27 mouse cellular contexts compared by ENCODE assay signal in the genomic region with DNA sequence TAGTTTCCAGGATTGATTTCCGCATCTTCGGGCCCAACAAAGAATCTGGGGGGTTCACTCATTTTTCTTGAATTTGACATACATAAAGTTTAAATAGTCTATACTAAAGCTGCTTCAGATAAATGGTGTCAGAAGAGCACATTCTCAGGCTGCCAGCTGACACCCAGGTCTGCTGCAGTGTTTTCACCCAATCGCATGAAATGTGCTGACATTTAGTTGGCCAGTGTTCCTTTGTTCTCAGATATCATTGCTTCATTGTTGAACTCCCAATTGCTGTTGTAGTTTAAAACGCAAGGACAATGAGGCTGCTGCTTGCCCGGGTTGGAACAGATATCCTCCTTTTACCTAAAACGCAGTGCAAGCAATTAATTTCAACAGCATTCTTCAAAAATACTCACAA. TPM values are rescaled to one million over a fixed set of nuclear protein-coding genes. Genes with fewer than 3 reads are reported as not detected.
A peak's percentile ranks its signal among the peaks of the same experiment; 100 is the strongest.
DNase-seq lines count a peak whose midpoint lies in the region; ATAC-seq and TF ChIP-seq lines count a peak whose summit lies in the region.
"Had no signal": no experiment of that assay in that cellular context is flagged by ENCODE, and none has a peak within 500 bp of the region (broad histone marks: within the 10 kb centered on the region; RNA-seq: fewer than 3 reads in every experiment).

No protein-coding gene starts in this region.

- ATAC-seq in heart, embryonic 14.5 days (ENCODE audit: insufficient number of reproducible peaks, insufficient read depth, low FRiP score, low read depth) = peak; percentile 17; the same call in 1 of the 2 replicates
- ATAC-seq: CD4-positive, CD25-positive, alpha-beta regulatory T cell, adult 4 months; forebrain, embryonic 14.5 days; inflammation-experienced regulatory T-cells, adult 6 months had no signal

- peaks cover 11% of the 10 kb centered on the region; the same call in 1 of the 2 replicates for H3K4me1 ChIP-seq in heart, embryonic 10.5 days
- no peaks in the 10 kb centered on the region for H3K4me1 ChIP-seq in heart, adult 2 months (ENCODE audit: control insufficient read depth, insufficient read depth, low read length)
- H3K4me1 ChIP-seq in heart, embryonic 14.5 days (ENCODE audit: control insufficient read depth in 2 of 2, insufficient read depth in 2 of 2, low read length in 2 of 2) = peaks cover 3 to 13% of the 10 kb centered on the region in 2 experiments
- H3K4me1 ChIP-seq: limb, embryonic 10.5 days; lung, embryonic 15.5 days; neural tube, embryonic 12.5 days had no signal

- no peaks in the 10 kb centered on the region for H3K27me3 ChIP-seq in heart, embryonic 10.5 days (ENCODE audit: insufficient read depth, poor library complexity, severe bottlenecking)
- H3K27me3 ChIP-seq in heart, adult 2 months (ENCODE audit: control insufficient read depth, insufficient read depth, low read length) = no peaks in the 10 kb centered on the region
- H3K27me3 ChIP-seq in heart, embryonic 14.5 days (ENCODE audit: control insufficient read depth, insufficient read depth, low read length) = no peaks in the 10 kb centered on the region
- H3K27me3 ChIP-seq: liver, embryonic 15.5 days; lung, embryonic 15.5 days; megakaryocyte, embryonic 14.5 days; neural tube, embryonic 12.5 days had no signal

- TF ChIP-seq EP300 in heart, adult 2 months (IDR thresholded peaks at IDR 0.05; ENCODE audit: insufficient read depth, low read depth, low read length) = peak; percentile 84

- intact Hi-C loops in heart, adult 2 months (cut with DNase I) = no loop called here

- no peaks in the 10 kb centered on the region for H3K36me3 ChIP-seq in heart, embryonic 10.5 days
- H3K36me3 ChIP-seq in heart, adult 2 months (ENCODE audit: control insufficient read depth, insufficient read depth, low read length) = peaks cover 9% of the 10 kb centered on the region
- H3K36me3 ChIP-seq in heart, embryonic 14.5 days (ENCODE audit: control insufficient read depth, insufficient read depth, low read length) = peaks cover 17% of the 10 kb centered on the region
- H3K36me3 ChIP-seq: lung, embryonic 15.5 days had no signal

- H3K9me3 ChIP-seq in heart, embryonic 10.5 days = no peaks in the 10 kb centered on the region
- H3K9me3 ChIP-seq in heart, embryonic 14.5 days (ENCODE audit: control insufficient read depth, low read length) = no peaks in the 10 kb centered on the region
- H3K9me3 ChIP-seq: limb, embryonic 10.5 days; liver, embryonic 15.5 days; lung, embryonic 15.5 days; megakaryocyte, embryonic 14.5 days; neural tube, embryonic 12.5 days had no signal

- no peak for TF ChIP-seq CTCF in heart, adult 2 months (IDR thresholded peaks at IDR 0.05)

- H3K4me2 ChIP-seq in heart, embryonic 14.5 days (ENCODE audit: low read length) = peak overlapping the region; percentile 62
- H3K4me2 ChIP-seq: hindbrain, embryonic 14.5 days; liver, embryonic 15.5 days; lung, embryonic 15.5 days; neural tube, embryonic 12.5 days had no signal

- 71% methylated on average over 6 of the region's 6 CpGs for WGBS in heart, embryonic 10.5 days
- WGBS in heart, adult 2 months = 36% methylated on average over 6 of the region's 6 CpGs
- 34% methylated on average over 6 of the region's 6 CpGs for WGBS in heart, embryonic 14.5 days

- H3K27ac ChIP-seq in heart, embryonic 10.5 days = no peak overlapping the region
- peak overlapping the region; percentile 79 for H3K27ac ChIP-seq in heart, adult 2 months
- peak overlapping the region; percentile 46 to 85 for H3K27ac ChIP-seq in heart, embryonic 14.5 days (replicated peaks in 1 of 2; ENCODE audit: control insufficient read depth in 1 of 2, insufficient read depth in 1 of 2, low read depth in 2 of 2, low read length in 2 of 2)
- H3K27ac ChIP-seq: hindbrain, embryonic 14.5 days; limb, embryonic 10.5 days; liver, embryonic 15.5 days; lung, embryonic 15.5 days; neural tube, embryonic 12.5 days had no signal

- H3K4me3 ChIP-seq in heart, embryonic 10.5 days = no peak overlapping the region
- peak overlapping the region; percentile 40 for H3K4me3 ChIP-seq in heart, adult 2 months
- peak overlapping the region; percentile 6 to 20; a peak in 3 of 4 replicates for H3K4me3 ChIP-seq in heart, embryonic 14.5 days (ENCODE audit: control insufficient read depth in 1 of 2, insufficient read depth in 1 of 2, low read depth in 1 of 2, low read length in 2 of 2)
- H3K4me3 ChIP-seq: limb, embryonic 10.5 days; liver, embryonic 15.5 days; lung, embryonic 15.5 days; megakaryocyte, embryonic 14.5 days; neural tube, embryonic 12.5 days had no signal

- DNase-seq in heart, adult 18-20 months = peak; percentile 54 to 74
- no peak for DNase-seq in heart, embryonic 10.5 days (ENCODE audit: low spot score)
- peak in 1 of 2 experiments; percentile 37 for DNase-seq in heart, adult 2 months
- peak; percentile 42 for DNase-seq in heart, postnatal 4 days
- DNase-seq in urinary bladder, postnatal 36 days (ENCODE audit: low spot score in 2 of 2) = no peak
- DNase-seq in kidney, postnatal 25 days = no peak
- DNase-seq: adrenal gland, adult 2 months; cerebellum, adult 2 months; cerebellum, postnatal 25 days; gastrocnemius, postnatal 10 days; kidney, adult 2 months; kidney, postnatal 10 days; liver; lung, postnatal 36 days; midbrain, embryonic 14.5 days; right cerebral cortex, postnatal 14 days; spleen, adult 18-20 months had no signal

- 0 out of 2 replicates have a peak, but pooled peaks have one; percentile 40 for TF ChIP-seq POLR2A in heart, adult 2 months (IDR thresholded peaks at IDR 0.05; ENCODE audit: insufficient read depth, low read depth, low read length)

- H3K9ac ChIP-seq in heart, adult 2 months (ENCODE audit: low read depth, low read length) = peak overlapping the region; percentile 62
- H3K9ac ChIP-seq in heart, embryonic 14.5 days (ENCODE audit: low read length) = peak overlapping the region; percentile 58
- H3K9ac ChIP-seq: hindbrain, embryonic 14.5 days; liver, embryonic 15.5 days; lung, embryonic 15.5 days; neural tube, embryonic 12.5 days had no signal

- no peaks in the 10 kb centered on the region; the same call in 1 of the 2 replicates for H3K79me2 ChIP-seq in heart, adult 2 months (replicated peaks; ENCODE audit: control insufficient read depth, insufficient read depth, low read length)

RNA-seq across cellular contexts. Expression of a gene that starts 8.5 kb away (rescaled TPM):
- total RNA-seq in heart, adult 18-20 months (2021) = 1 to 10 TPM; 6.3 to 6.8 TPM
- polyA plus RNA-seq in heart, embryonic 10.5 days (2016; fragmentation: Nextera tagmentation; extraction: Ambion mirVana) = 15.6 and 15.8 TPM in 2 replicates
- 1 to 10 TPM; 6.1 to 9.9 TPM for total RNA-seq in heart, adult 2 months (2021)
- 2.7 and 6.1 TPM in 2 replicates for polyA plus RNA-seq in heart, adult 2 months (2012; rRNA removed)
- polyA plus RNA-seq in heart, embryonic 14.5 days (2014; fragmentation: Nextera tagmentation; extraction: Ambion mirVana) = 17.0 TPM in 2 replicates
- total RNA-seq in heart, postnatal 4 days (2021) = 1 to 10 TPM; 8.1 to 8.8 TPM

RNA-seq across cellular contexts. Expression of a gene that starts 8.7 kb away (rescaled TPM):
- total RNA-seq in heart, adult 18-20 months (2021) = 10 to 100 TPM; 80.5 to 89.5 TPM
- polyA plus RNA-seq in heart, embryonic 10.5 days (2016; fragmentation: Nextera tagmentation; extraction: Ambion mirVana) = 29.3 and 37.2 TPM in 2 replicates
- total RNA-seq in heart, adult 2 months (2021) = 10 to 100 TPM; 69.8 to 84.1 TPM
- 26.9 and 41.7 TPM in 2 replicates for polyA plus RNA-seq in heart, adult 2 months (2012; rRNA removed)
- 61.7 and 72.4 TPM in 2 replicates for polyA plus RNA-seq in heart, embryonic 14.5 days (2014; fragmentation: Nextera tagmentation; extraction: Ambion mirVana)
- total RNA-seq in heart, postnatal 4 days (2021) = 10 to 100 TPM; 63.5 to 66.0 TPM

Comparison
In these comparisons a context has a peak if more than half of its experiments do, and no peak if none do; other contexts are left out.
1. DNase-seq: peak in heart, adult 18-20 months (2 of 2) and heart, postnatal 4 days (single experiment); none in heart, embryonic 10.5 days (single experiment), urinary bladder, postnatal 36 days (0 of 2) and kidney, postnatal 25 days (0 of 2).